Mouse (Mus musculus) neural tube, embryonic 11.5 days (tissue): ENCODE measurements around the gene Ssbp3. TPM values are rescaled to one million over a fixed set of nuclear protein-coding genes. Genes with fewer than 3 reads are reported as not detected.

Experiments used
- ATAC-seq: fragments of 200-750 bp; cut with Nextera tagmentation; 2 replicates; pipeline ENCODE4 v1.8.0; 2017; ENCODE audit warnings: moderate number of reproducible peaks, mild to moderate bottlenecking, moderate TSS enrichment, moderate library complexity; ENCODE audit not compliant: insufficient read depth, low FRiP score, low TSS enrichment
- DNase-seq: peaks from one replicate; pipeline ENCODE4 v3.0.0-alpha.2; 2015; ENCODE audit warnings: low spot score
- H3K27ac ChIP-seq: fragments of 300-500 bp; sonication (generic); 2 replicates; pipeline ENCODE4 v1.5.1; 2014; ENCODE audit warnings: low read depth, mild to moderate bottlenecking, low read length
- H3K27me3 ChIP-seq: fragments of 300-500 bp; sonication (generic); 2 replicates; pipeline ENCODE4 v1.6.1; 2014; ENCODE audit warnings: mild to moderate bottlenecking, low read length, mixed read lengths; ENCODE audit not compliant: control insufficient read depth, insufficient read depth
- H3K36me3 ChIP-seq: fragments of 300-500 bp; sonication (generic); 2 replicates; pipeline ENCODE4 v1.6.1; 2014; ENCODE audit warnings: mild to moderate bottlenecking, low read length, moderate library complexity, mixed read lengths; ENCODE audit not compliant: control insufficient read depth, insufficient read depth
- H3K4me1 ChIP-seq: fragments of 300-500 bp; sonication (generic); 2 replicates; pipeline ENCODE4 v1.6.1; 2014; ENCODE audit warnings: low read length, mixed read lengths; ENCODE audit not compliant: control insufficient read depth, insufficient read depth
- H3K4me2 ChIP-seq: fragments of 300-500 bp; sonication (generic); 2 replicates; pipeline ENCODE4 v1.6.1; 2014; ENCODE audit warnings: low read depth, mild to moderate bottlenecking, moderate library complexity
- H3K4me3 ChIP-seq: fragments of 300-500 bp; sonication (generic); 2 replicates; pipeline ENCODE4 v1.5.1; 2014; ENCODE audit warnings: low read depth, low read length
- H3K9ac ChIP-seq: fragments of 300-500 bp; sonication (generic); 2 replicates; pipeline ENCODE4 v1.6.1; 2014; ENCODE audit warnings: mild to moderate bottlenecking, low read length
- H3K9me3 ChIP-seq: fragments of 300-500 bp; sonication (generic); 2 replicates; pipeline ENCODE4 v1.6.1; 2016; ENCODE audit warnings: low read length; ENCODE audit not compliant: control insufficient read depth
- WGBS: fragments of 180-500 bp; shearing (Covaris S2); extraction: QIAGEN DNeasy Blood & Tissue Kit; methylation state at CpG from one replicate; pipeline ENCODE4 v1.1.7; 2014; 5-methylcytosine and 5-hydroxymethylcytosine counted together
- polyA plus RNA-seq: library from polyadenylated mRNA; unstranded; fragments of >200 nt; fragmentation: Nextera tagmentation; extraction: Ambion mirVana; gene quantifications from 2 replicates; pipeline ENCODE4 v1.2.1, GENCODE M21; 2014

The Ssbp3 gene
- polyA plus RNA-seq, 1 experiment from 2014 or later = 145 TPM

DNA sequence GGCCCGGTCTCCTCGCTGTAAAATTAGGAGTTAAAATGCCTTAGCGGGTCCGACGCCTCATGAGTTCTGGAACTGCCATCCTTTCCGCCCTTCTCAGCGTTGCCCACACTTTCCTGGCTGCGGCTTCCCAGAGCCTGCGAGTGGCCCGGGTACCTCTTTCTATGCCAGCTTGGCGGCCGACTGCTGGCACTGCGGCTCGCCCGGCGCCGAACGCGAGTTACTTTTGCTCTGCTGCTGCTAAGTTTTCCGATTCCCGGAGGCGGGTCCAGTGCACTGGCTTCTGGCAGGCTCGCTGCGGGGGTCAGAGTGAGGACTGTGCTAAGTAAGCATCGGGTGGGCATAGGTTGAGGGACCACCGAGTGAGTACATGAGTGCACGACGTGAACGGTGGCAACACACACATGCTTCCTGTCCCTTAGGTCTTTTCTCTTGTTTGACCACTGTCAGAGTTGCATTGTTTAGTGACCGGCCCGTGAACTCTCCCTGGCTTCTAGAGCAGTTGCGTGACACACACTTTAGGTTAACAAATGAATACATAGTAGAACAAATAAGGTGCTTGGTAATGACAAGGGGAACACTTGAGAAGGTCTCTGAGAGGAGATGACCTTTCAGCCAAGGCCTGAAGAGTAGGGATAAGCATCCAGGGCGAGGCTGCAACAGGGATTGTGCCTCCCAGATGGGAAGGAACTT, 156.8 kb downstream of the Ssbp3 start:
- Histone ChIP-seq H3K4me1 (peaks cover 9% of the 10 kb centered on the region), H3K9ac (peak overlapping the region; percentile 70), H3K27ac (no peak overlapping the region), H3K27me3 (no peaks in the 10 kb centered on the region), H3K9me3 (no peaks in the 10 kb centered on the region), H3K4me3 (peak overlapping the region; percentile 67), H3K36me3 (peaks cover 6% of the 10 kb centered on the region), H3K4me2 (peak overlapping the region; percentile 97)
- 4% methylated on average over 33 of the region's 33 CpGs for WGBS
- DNase-seq (peak; percentile 43), ATAC-seq (0 out of 2 replicates have a peak, but pooled peaks have one; percentile 35)

DNA sequence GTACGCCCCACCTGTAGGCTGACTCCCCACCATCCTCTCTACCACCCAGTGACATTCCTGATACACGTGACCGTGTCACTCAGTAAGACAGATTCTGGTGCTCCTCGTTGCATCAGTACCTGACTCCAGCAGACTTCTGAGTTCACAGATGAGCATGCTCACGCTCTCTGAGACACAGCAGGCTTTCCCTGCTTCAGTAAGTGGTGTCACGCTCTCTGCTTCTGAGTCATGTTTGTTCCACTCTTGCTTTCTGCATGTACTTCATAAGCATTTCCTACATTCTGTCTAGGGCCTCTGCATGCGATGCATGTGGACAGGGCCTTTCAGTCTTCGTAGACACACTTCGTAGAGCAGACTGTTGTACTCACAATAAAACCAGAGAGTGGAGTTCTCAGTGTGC, 161.8 kb downstream of the Ssbp3 start:
- Histone ChIP-seq H3K27me3 (no peaks in the 10 kb centered on the region), H3K4me3 (no peak overlapping the region), H3K4me1 (peaks cover 2% of the 10 kb centered on the region), H3K9me3 (no peaks in the 10 kb centered on the region), H3K27ac (no peak overlapping the region), H3K36me3 (no peaks in the 10 kb centered on the region), H3K9ac (no peak overlapping the region), H3K4me2 (no peak overlapping the region)
- DNase-seq (no peak), ATAC-seq (no peak)
- 84% methylated on average over 9 of the region's 9 CpGs for WGBS

GRCm38 (mm10) chr4:107075456-107075855, 165.0 kb downstream of the Ssbp3 start:
- Histone ChIP-seq H3K9me3 (no peaks in the 10 kb centered on the region), H3K27me3 (no peaks in the 10 kb centered on the region), H3K4me3 (no peak overlapping the region), H3K4me2 (no peak overlapping the region), H3K4me1 (no peaks in the 10 kb centered on the region), H3K27ac (no peak overlapping the region), H3K9ac (no peak overlapping the region), H3K36me3 (no peaks in the 10 kb centered on the region)
- ATAC-seq (no peak), DNase-seq (no peak)
- WGBS = 72% methylated on average over 5 of the region's 5 CpGs

DNA sequence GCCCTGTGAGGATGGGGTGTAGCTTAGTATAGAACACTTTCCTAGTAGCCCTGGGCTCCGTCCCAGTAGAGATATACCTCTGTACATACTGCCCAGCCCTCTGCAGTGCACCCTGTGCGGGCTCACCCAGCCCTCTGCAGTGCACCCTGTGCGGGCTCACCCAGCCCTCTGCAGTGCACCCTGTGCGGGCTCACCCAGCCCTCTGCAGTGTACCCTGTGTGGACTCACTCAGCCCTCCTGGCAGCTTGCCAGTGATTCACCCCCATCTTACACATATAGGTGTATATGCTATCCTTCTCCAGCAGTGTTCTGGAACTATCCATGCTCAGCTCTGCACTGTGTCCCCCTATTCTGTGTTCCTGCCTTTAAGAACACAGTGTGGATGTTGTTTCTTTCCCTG, 168.4 kb downstream of the Ssbp3 start:
- DNase-seq (no peak), ATAC-seq (no peak)
- WGBS = 80% methylated on average over 4 of the region's 4 CpGs
- no peaks in the 10 kb centered on the region for H3K36me3 ChIP-seq
- no peak overlapping the region for H3K27ac ChIP-seq
- H3K4me3 ChIP-seq = no peak overlapping the region
- no peak overlapping the region for H3K4me2 ChIP-seq
- no peaks in the 10 kb centered on the region for H3K27me3 ChIP-seq
- peaks cover under 1% of the 10 kb centered on the region; the same call in 1 of the 2 replicates for H3K4me1 ChIP-seq
- H3K9ac ChIP-seq = no peak overlapping the region
- no peaks in the 10 kb centered on the region for H3K9me3 ChIP-seq

GRCm38 (mm10) chr4:107079716-107080115, 169.2 kb downstream of the Ssbp3 start:
- Histone ChIP-seq H3K9ac (no peak overlapping the region), H3K27ac (no peak overlapping the region), H3K27me3 (no peaks in the 10 kb centered on the region), H3K4me3 (no peak overlapping the region), H3K4me1 (peaks cover 7% of the 10 kb centered on the region), H3K4me2 (no peak overlapping the region), H3K36me3 (no peaks in the 10 kb centered on the region), H3K9me3 (no peaks in the 10 kb centered on the region)
- no peak for ATAC-seq
- DNase-seq = no peak

DNA sequence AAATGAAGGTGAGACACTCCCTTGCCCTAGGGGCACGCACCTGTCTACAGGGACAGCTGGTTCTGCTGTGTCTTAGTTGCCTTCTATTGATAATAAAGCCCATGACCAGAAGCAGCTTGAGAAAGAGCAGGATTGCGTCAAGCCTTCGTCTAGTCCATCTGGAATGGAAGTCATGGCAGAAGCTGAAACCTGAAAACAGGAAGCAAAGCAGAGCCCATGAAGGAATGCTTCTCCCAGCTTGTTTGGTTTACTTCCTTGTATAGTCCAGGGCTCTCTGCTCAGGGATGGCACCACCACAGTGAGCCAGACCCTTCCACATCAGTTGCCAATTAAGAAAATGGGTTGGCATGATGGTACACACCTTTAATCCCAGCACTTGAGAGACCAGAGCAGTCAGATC, 171.7 kb downstream of the Ssbp3 start:
- peaks cover 12% of the 10 kb centered on the region for H3K4me1 ChIP-seq
- no peaks in the 10 kb centered on the region for H3K27me3 ChIP-seq
- no peaks in the 10 kb centered on the region for H3K9me3 ChIP-seq
- 88% methylated on average over 3 of the region's 3 CpGs for WGBS
- ATAC-seq (no peak), DNase-seq (no peak)
- H3K27ac ChIP-seq = no peak overlapping the region
- no peak overlapping the region for H3K4me3 ChIP-seq
- no peak overlapping the region for H3K9ac ChIP-seq
- no peaks in the 10 kb centered on the region for H3K36me3 ChIP-seq
- no peak overlapping the region for H3K4me2 ChIP-seq

- H3K27me3 ChIP-seq = no peaks in the 10 kb centered on the region
- peaks cover 12% of the 10 kb centered on the region for H3K4me1 ChIP-seq
- no peak overlapping the region; the same call in 1 of the 2 replicates for H3K27ac ChIP-seq
Measured at GRCm38 (mm10) chr4:107083126-107083525, 172.6 kb downstream of the Ssbp3 start.

GRCm38 (mm10) chr4:107084343-107084742, 173.8 kb downstream of the Ssbp3 start:
- Histone ChIP-seq H3K9ac (peak overlapping the region; percentile 1), H3K4me2 (no peak overlapping the region), H3K36me3 (no peaks in the 10 kb centered on the region), H3K4me3 (no peak overlapping the region), H3K4me1 (peaks cover 12% of the 10 kb centered on the region), H3K9me3 (no peaks in the 10 kb centered on the region), H3K27ac (peak overlapping the region; percentile 69), H3K27me3 (no peaks in the 10 kb centered on the region)
- 23% methylated on average over 1 of the region's 1 CpGs for WGBS
- DNase-seq (peak; percentile 50), ATAC-seq (peak; percentile 56)

More at GRCm38 (mm10) chr4:107083126-107083525, 172.6 kb downstream of the Ssbp3 start:
- no peaks in the 10 kb centered on the region for H3K9me3 ChIP-seq
- no peak overlapping the region for H3K4me3 ChIP-seq
- no peaks in the 10 kb centered on the region for H3K36me3 ChIP-seq
- no peak overlapping the region for H3K9ac ChIP-seq
- ATAC-seq = no peak
- 93% methylated on average over 4 of the region's 4 CpGs for WGBS
- H3K4me2 ChIP-seq = no peak overlapping the region
- no peak for DNase-seq

DNA sequence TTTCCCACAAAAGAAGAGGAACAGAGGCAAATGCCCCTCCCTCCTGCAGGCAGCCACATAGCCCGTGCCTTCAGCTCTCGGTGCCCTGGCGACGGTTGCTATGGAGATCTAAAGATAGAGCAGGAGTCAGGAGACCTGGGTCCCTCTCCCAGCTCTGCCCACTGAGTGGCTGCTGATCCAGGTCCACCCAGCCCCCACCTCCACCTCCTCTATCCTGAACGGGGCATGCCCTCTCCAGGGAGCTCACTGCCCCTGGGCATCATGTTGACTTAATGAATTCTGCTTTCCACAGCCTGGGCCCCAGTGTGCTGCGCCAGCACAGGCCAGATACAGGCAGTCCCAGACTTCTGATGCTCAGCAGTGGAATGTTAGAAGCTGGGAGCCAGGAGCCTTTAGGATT, 174.4 kb downstream of the Ssbp3 start:
- Histone ChIP-seq H3K36me3 (no peaks in the 10 kb centered on the region), H3K4me1 (peaks cover 12% of the 10 kb centered on the region), H3K4me2 (no peak overlapping the region), H3K9me3 (no peaks in the 10 kb centered on the region), H3K9ac (peak overlapping the region; percentile 1), H3K27ac (peak overlapping the region; percentile 69), H3K27me3 (no peaks in the 10 kb centered on the region), H3K4me3 (no peak overlapping the region)
- ATAC-seq (peak; percentile 94), DNase-seq (peak; percentile 84)
- 20% methylated on average over 6 of the region's 6 CpGs for WGBS
